Mouse (Mus musculus) ES-E14 (cell line): ENCODE results near the gene Ldlrad3.

Experiments
- CHD2 ChIP-seq: IDR thresholded peaks from 2 replicates; pipeline ENCODE4 v1.6.1; 2014; ENCODE audit warnings: mild to moderate bottlenecking, low read depth, low read length, inconsistent platforms
- HCFC1 ChIP-seq: IDR thresholded peaks from 2 replicates; pipeline ENCODE4 v1.6.1; 2012; ENCODE audit warnings: low read length, inconsistent platforms, borderline replicate concordance; ENCODE audit not compliant: insufficient read depth
- MAFK ChIP-seq: IDR thresholded peaks from 2 replicates; pipeline ENCODE4 v1.6.1; 2014; ENCODE audit warnings: mild to moderate bottlenecking, low read depth, low read length, inconsistent platforms; ENCODE audit not compliant: insufficient read depth
- ZC3H11A ChIP-seq: IDR thresholded peaks from 2 replicates; pipeline ENCODE4 v1.6.1; 2012; ENCODE audit warnings: low read depth, mild to moderate bottlenecking, inconsistent platforms, low read length, borderline replicate concordance

GRCm38 (mm10) chr2:102076237-102076636 lies 109.9 kb downstream of the Ldlrad3 start:
- TF ChIP-seq CHD2, result no peak
- no peak for TF ChIP-seq HCFC1
- TF ChIP-seq ZC3H11A, result no peak
- no peak for TF ChIP-seq MAFK
